Mouse (Mus musculus): ENCODE data around the gene Rin2. TPM values are rescaled to one million over a fixed set of nuclear protein-coding genes. Genes with fewer than 3 reads are reported as not detected.

Gene Rin2
- polyA plus RNA-seq, 1 experiment from 2014 or later = 16.2 TPM

- WGBS = 70% methylated on average over 6 of the region's 6 CpGs
- Histone ChIP-seq H3K27me3 (replicated peaks; ENCODE audit: low read depth, poor library complexity, severe bottlenecking) (no peaks in the 10 kb centered on the region), H3K9me3 (no peaks in the 10 kb centered on the region), H3K36me3 (replicated peaks) (no peaks in the 10 kb centered on the region), H3K27ac (replicated peaks) (no peak overlapping the region), H3K4me1 (peaks cover 18% of the 10 kb centered on the region), H3K4me3 (no peak overlapping the region)
- no peak for DNase-seq (ENCODE audit: low spot score)
These were observed 77.6 kb downstream of the Rin2 start for GRCm38 (mm10) chr2:145752572-145752971.

DNA sequence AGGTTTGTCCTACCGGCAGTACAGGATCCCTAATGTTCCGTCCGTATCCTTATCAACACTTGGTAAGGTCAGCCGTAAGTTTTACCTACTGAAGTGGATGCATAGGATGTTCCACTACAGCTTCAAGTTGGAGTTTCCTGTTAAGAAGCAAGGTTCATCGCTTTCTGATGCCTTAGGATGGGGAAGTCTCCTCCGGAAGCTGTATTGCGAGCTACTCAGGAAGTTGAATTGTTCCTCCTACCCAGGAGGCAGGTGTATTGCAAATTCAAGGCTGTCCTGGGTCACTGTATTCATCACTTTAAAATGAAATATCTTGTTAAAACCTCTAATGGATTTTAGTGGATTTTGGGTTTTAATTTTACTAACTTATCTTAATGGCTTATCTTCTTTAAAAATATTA is 79.0 kb downstream of the Rin2 start:
- Histone ChIP-seq H3K4me1 (peaks cover 18% of the 10 kb centered on the region), H3K4me3 (no peak overlapping the region), H3K9me3 (no peaks in the 10 kb centered on the region), H3K27ac (replicated peaks) (no peak overlapping the region), H3K36me3 (replicated peaks) (no peaks in the 10 kb centered on the region), H3K27me3 (replicated peaks; ENCODE audit: low read depth, poor library complexity, severe bottlenecking) (no peaks in the 10 kb centered on the region)
- 89% methylated on average over 7 of the region's 7 CpGs for WGBS
- DNase-seq (ENCODE audit: low spot score) = no peak

GRCm38 (mm10) chr2:145755864-145756822 is 81.1 kb downstream of the Rin2 start:
- H3K9me3 ChIP-seq = no peaks in the 10 kb centered on the region
- no peak for DNase-seq (ENCODE audit: low spot score)
- WGBS = 78% methylated on average over 12 of the region's 12 CpGs
- no peak overlapping the region for H3K27ac ChIP-seq (replicated peaks)
- H3K4me1 ChIP-seq = peaks cover 7% of the 10 kb centered on the region; the same call in 1 of the 2 replicates
- H3K4me3 ChIP-seq = no peak overlapping the region
- H3K36me3 ChIP-seq (replicated peaks) = no peaks in the 10 kb centered on the region
- no peaks in the 10 kb centered on the region for H3K27me3 ChIP-seq (replicated peaks; ENCODE audit: low read depth, poor library complexity, severe bottlenecking)

GRCm38 (mm10) chr2:145760121-145760520 is 85.1 kb downstream of the Rin2 start:
- no peaks in the 10 kb centered on the region for H3K9me3 ChIP-seq
- H3K4me3 ChIP-seq = no peak overlapping the region
- no peak overlapping the region for H3K27ac ChIP-seq (replicated peaks)
- H3K4me1 ChIP-seq = 0 out of 2 replicates have a peak, but pooled peaks cover 4% of the 10 kb centered on the region
- WGBS = 55% methylated on average over 3 of the region's 3 CpGs
- no peaks in the 10 kb centered on the region for H3K27me3 ChIP-seq (replicated peaks; ENCODE audit: low read depth, poor library complexity, severe bottlenecking)
- no peak for DNase-seq (ENCODE audit: low spot score)
- H3K36me3 ChIP-seq (replicated peaks) = no peaks in the 10 kb centered on the region

DNA sequence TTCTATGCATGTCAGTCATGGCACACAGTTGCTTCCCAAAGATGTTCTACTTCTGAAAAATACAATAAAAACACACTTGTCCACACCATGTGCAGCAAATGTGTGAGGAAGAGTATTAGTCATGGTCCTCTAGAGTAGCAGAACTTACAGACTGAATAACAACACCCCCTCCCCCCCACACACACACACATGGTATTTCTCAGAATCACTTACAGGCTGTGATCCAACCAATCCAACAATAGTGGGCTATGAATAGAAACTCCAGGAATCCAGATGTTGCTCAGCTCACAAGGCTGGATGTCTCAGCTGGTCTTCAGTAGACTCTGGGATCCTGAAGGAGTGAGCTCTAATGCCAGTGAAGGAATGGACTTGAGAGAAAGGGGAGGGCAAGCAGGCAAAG is 86.4 kb downstream of the Rin2 start:
- H3K36me3 ChIP-seq (replicated peaks) = no peaks in the 10 kb centered on the region
- no peak for DNase-seq (ENCODE audit: low spot score)
- no peak overlapping the region for H3K27ac ChIP-seq (replicated peaks)
- no peaks in the 10 kb centered on the region for H3K4me1 ChIP-seq
- H3K27me3 ChIP-seq (replicated peaks; ENCODE audit: low read depth, poor library complexity, severe bottlenecking) = no peaks in the 10 kb centered on the region
- no peaks in the 10 kb centered on the region for H3K9me3 ChIP-seq
- H3K4me3 ChIP-seq = no peak overlapping the region

GRCm38 (mm10) chr2:145769964-145770363 is 94.9 kb downstream of the Rin2 start:
- no peak for DNase-seq (ENCODE audit: low spot score)
- peak overlapping the region; percentile 48; the same call in 1 of the 2 replicates for H3K27ac ChIP-seq (replicated peaks)
- no peaks in the 10 kb centered on the region for H3K36me3 ChIP-seq (replicated peaks)
- WGBS = 39% methylated on average over 10 of the region's 10 CpGs
- H3K27me3 ChIP-seq (replicated peaks; ENCODE audit: low read depth, poor library complexity, severe bottlenecking) = 0 out of 2 replicates have a peak, but pooled peaks cover 3% of the 10 kb centered on the region
- no peaks in the 10 kb centered on the region for H3K9me3 ChIP-seq
- no peak overlapping the region for H3K4me3 ChIP-seq
- peaks cover 14% of the 10 kb centered on the region for H3K4me1 ChIP-seq

- DNase-seq (ENCODE audit: low spot score) = no peak
- Histone ChIP-seq H3K27me3 (replicated peaks; ENCODE audit: low read depth, poor library complexity, severe bottlenecking) (0 out of 2 replicates have a peak, but pooled peaks cover 3% of the 10 kb centered on the region), H3K36me3 (replicated peaks) (no peaks in the 10 kb centered on the region), H3K27ac (replicated peaks) (no peak overlapping the region), H3K9me3 (no peaks in the 10 kb centered on the region), H3K4me3 (no peak overlapping the region), H3K4me1 (peaks cover 14% of the 10 kb centered on the region)
- 85% methylated on average over 7 of the region's 7 CpGs for WGBS
These were observed 95.9 kb downstream of the Rin2 start for GRCm38 (mm10) chr2:145770730-145771536.

- no peaks in the 10 kb centered on the region for H3K36me3 ChIP-seq (replicated peaks)
- peaks cover 41% of the 10 kb centered on the region for H3K4me1 ChIP-seq
- H3K27ac ChIP-seq (replicated peaks) = no peak overlapping the region
- H3K9me3 ChIP-seq = no peaks in the 10 kb centered on the region
- H3K27me3 ChIP-seq (replicated peaks; ENCODE audit: low read depth, poor library complexity, severe bottlenecking) = no peaks in the 10 kb centered on the region
- H3K4me3 ChIP-seq = no peak overlapping the region
- 83% methylated on average over 6 of the region's 6 CpGs for whole genome bisulfite sequencing
- no peak for DNase-seq (ENCODE audit: low spot score)
These were observed 108.2 kb downstream of the Rin2 start for GRCm38 (mm10) chr2:145783247-145783646.

DNA sequence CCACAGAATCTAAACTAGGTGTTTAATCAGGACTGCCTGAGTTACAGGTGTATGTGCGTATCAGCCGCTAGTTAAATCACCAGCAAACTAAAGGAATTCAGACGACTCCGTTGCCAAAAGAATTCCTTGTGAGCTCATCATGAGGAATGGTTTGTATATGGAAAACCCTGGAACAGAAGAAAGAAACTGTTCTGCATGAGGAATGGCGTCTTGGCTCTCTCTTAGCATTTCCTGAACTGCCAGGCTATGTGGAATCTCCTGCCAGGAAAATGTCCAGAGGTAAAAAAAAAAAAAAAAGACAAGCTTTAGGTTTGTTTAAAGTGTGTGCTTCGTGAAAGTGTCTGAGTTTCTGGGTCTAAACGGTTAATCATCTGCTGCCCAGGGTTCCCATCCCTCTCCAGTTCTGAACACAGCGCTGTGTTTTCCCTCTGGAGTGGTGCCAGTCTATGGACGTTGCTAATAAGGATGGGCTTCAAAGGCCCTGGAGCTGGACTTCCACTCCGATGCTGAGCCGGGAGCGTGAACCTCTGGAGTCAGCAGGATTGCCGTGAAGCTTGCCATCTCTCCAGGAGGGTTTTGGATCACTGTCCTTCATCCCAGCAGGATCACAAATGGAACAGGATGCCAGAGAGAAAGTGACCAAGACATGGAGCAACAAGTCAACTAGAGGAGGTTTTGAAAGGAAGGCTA is 109.4 kb downstream of the Rin2 start:
- Histone ChIP-seq H3K4me1 (peaks cover 41% of the 10 kb centered on the region), H3K9me3 (no peaks in the 10 kb centered on the region), H3K36me3 (replicated peaks) (no peaks in the 10 kb centered on the region), H3K4me3 (no peak overlapping the region), H3K27me3 (replicated peaks; ENCODE audit: low read depth, poor library complexity, severe bottlenecking) (no peaks in the 10 kb centered on the region), H3K27ac (replicated peaks) (no peak overlapping the region)
- 67% methylated on average over 13 of the region's 13 CpGs for WGBS
- no peak for DNase-seq (ENCODE audit: low spot score)

DNA sequence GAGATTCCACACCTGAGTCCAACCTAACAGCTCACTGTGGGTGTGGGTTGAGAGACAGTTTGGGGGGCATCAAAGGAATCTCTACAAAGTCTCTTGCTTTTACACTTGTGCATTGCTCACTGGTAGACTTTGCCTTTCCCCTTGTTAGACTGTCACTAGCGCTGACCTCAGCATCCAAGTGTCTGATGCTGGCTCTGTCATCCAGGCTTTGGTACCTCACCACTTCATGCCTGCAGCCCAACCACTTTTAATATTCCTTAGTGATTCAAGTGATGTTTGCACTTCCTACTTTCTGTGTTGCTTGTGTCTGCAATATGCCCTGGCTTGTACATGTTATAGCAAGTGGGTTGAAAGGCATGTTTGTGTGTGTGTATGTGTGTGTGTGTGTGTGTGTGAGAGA is 109.9 kb downstream of the Rin2 start:
- no peaks in the 10 kb centered on the region for H3K36me3 ChIP-seq (replicated peaks)

DNA sequence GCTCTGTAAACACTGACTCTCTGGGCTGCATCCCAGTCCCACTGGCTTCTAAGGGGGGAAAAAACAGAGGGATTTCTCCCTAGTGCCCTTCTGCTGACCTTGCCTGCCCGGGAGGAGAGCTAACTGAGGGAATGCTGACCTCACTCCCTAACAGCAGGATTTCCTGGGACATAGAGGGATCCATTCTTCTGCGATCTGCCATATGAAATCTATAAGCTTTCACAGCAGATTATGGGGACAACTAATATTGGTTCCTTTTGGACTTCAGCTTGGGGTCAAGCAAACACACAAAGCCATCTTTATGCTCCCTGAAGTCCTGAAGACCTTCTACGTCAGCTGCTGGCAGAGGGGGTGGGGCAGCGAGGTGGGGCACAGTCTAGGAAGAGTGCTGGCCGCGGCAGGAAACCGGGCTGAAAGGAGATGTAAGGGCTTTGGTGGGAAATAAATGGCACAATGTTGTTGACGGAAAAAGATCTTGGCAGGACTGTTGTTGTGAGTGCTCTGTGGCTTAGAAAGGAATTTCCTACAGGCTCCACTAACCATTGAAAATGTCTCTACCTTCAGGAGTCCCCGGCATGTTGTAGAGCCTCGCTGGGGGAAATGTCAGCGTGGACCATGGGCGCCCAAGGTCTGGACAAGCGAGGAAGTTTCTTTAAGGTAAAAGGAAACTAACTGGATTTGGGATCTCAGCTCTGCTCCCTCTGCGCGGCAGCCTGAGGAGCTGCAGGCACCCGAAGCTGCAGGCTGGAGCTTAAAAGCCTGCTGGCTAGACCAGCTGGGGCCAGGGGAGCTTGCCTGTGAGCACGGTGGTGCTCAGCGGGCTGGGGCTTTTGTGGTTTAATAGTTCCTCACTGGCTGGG is 111.0 kb downstream of the Rin2 start:
- H3K9me3 ChIP-seq = no peaks in the 10 kb centered on the region
- H3K4me1 ChIP-seq = peaks cover 41% of the 10 kb centered on the region
- peak overlapping the region; percentile 87 for H3K27ac ChIP-seq (replicated peaks)
- peak; percentile 68 for DNase-seq (ENCODE audit: low spot score)
- H3K4me3 ChIP-seq = peak overlapping the region; percentile 57
- 1% methylated on average over 18 of the region's 18 CpGs for WGBS
- no peaks in the 10 kb centered on the region for H3K27me3 ChIP-seq (replicated peaks; ENCODE audit: low read depth, poor library complexity, severe bottlenecking)
- H3K36me3 ChIP-seq (replicated peaks) = no peaks in the 10 kb centered on the region

More for the DNA sequence above, 109.9 kb downstream of the Rin2 start:
- no peak overlapping the region for H3K4me3 ChIP-seq
- peak overlapping the region; percentile 87; the same call in 1 of the 2 replicates for H3K27ac ChIP-seq (replicated peaks)
- WGBS = 74% methylated on average over 1 of the region's 1 CpGs
- H3K4me1 ChIP-seq = peaks cover 41% of the 10 kb centered on the region
- no peaks in the 10 kb centered on the region for H3K27me3 ChIP-seq (replicated peaks; ENCODE audit: low read depth, poor library complexity, severe bottlenecking)
- H3K9me3 ChIP-seq = no peaks in the 10 kb centered on the region
- DNase-seq (ENCODE audit: low spot score) = no peak

Measured in embryonic facial prominence, embryonic 10.5 days (tissue).